Mouse (Mus musculus) liver, adult 2 months (tissue): Measurements from ENCODE around the gene Akt1. TPM values are rescaled to one million over a fixed set of nuclear protein-coding genes. Genes with fewer than 3 reads are reported as not detected.

Experiments
- DNase-seq: peaks from one replicate; pipeline ENCODE4 v3.0.0-alpha.2; 2011; ENCODE audit warnings: low read depth, low spot score; ENCODE audit errors: extremely low read depth
- H3K27ac ChIP-seq: fragments of 200-500 bp; replicated peaks from 2 replicates; pipeline ENCODE4 v1.5.1; 2012; ENCODE audit warnings: low read depth, mild to moderate bottlenecking, control low read depth, inconsistent platforms, low read length; ENCODE audit not compliant: insufficient read depth
- H3K27me3 ChIP-seq: fragments of 200-500 bp; 2 replicates; pipeline ENCODE4 v1.6.1; 2012; ENCODE audit warnings: mild to moderate bottlenecking, moderate library complexity, low read length, inconsistent platforms; ENCODE audit not compliant: control insufficient read depth, insufficient read depth
- H3K36me3 ChIP-seq: fragments of 200-500 bp; 2 replicates; pipeline ENCODE4 v1.6.1; 2012; ENCODE audit warnings: low read length, inconsistent platforms; ENCODE audit not compliant: control insufficient read depth, insufficient read depth
- H3K4me1 ChIP-seq: fragments of 200-500 bp; 2 replicates; pipeline ENCODE4 v1.6.1; 2011; ENCODE audit warnings: low read length; ENCODE audit not compliant: control insufficient read depth, insufficient read depth
- H3K4me3 ChIP-seq: fragments of 200-500 bp; 2 replicates; pipeline ENCODE4 v1.5.1; 2011; ENCODE audit warnings: low read depth, mild to moderate bottlenecking, control low read depth, low read length, moderate library complexity; ENCODE audit not compliant: insufficient read depth
- H3K79me2 ChIP-seq: fragments of 200-500 bp; 2 replicates; pipeline ENCODE4 v1.6.1; 2012; ENCODE audit warnings: inconsistent platforms, mild to moderate bottlenecking, low read length, moderate library complexity; ENCODE audit not compliant: control insufficient read depth, insufficient read depth
- H3K9ac ChIP-seq: fragments of 200-500 bp; 2 replicates; pipeline ENCODE4 v1.6.1; 2012; ENCODE audit warnings: low read depth, mild to moderate bottlenecking, control low read depth, inconsistent platforms, low read length
- CTCF ChIP-seq: fragments of 200-500 bp; IDR thresholded peaks from 2 replicates; pipeline ENCODE4 v1.5.1; 2011; ENCODE audit warnings: low read depth, low read length, control low read depth
- POLR2A ChIP-seq: fragments of 200-500 bp; IDR thresholded peaks from 2 replicates; pipeline ENCODE4 v1.6.1; 2011; ENCODE audit warnings: low read length, control low read depth; ENCODE audit not compliant: insufficient read depth; ENCODE audit errors: extremely low read depth
- WGBS: fragments of 180-500 bp; shearing (Covaris S2); methylation state at CpG from one replicate; pipeline ENCODE4 v1.1.7; 2018; 5-methylcytosine and 5-hydroxymethylcytosine counted together
- polyA plus RNA-seq: library from polyadenylated mRNA; depleted of rRNA; stranded (reverse); fragments of >200 nt; gene quantifications from 2 replicates; pipeline ENCODE4 v1.2.3, GENCODE M21; 2012
- total RNA-seq: library from RNA; depleted of rRNA; stranded (reverse); fragments of >200 nt; gene quantifications from 2 replicates; pipeline ENCODE4 v1.2.3, GENCODE M21; 2014

The Akt1 gene
- total and polyA plus RNA-seq, 2 experiments = 31.8 to 60.5 TPM

DNA sequence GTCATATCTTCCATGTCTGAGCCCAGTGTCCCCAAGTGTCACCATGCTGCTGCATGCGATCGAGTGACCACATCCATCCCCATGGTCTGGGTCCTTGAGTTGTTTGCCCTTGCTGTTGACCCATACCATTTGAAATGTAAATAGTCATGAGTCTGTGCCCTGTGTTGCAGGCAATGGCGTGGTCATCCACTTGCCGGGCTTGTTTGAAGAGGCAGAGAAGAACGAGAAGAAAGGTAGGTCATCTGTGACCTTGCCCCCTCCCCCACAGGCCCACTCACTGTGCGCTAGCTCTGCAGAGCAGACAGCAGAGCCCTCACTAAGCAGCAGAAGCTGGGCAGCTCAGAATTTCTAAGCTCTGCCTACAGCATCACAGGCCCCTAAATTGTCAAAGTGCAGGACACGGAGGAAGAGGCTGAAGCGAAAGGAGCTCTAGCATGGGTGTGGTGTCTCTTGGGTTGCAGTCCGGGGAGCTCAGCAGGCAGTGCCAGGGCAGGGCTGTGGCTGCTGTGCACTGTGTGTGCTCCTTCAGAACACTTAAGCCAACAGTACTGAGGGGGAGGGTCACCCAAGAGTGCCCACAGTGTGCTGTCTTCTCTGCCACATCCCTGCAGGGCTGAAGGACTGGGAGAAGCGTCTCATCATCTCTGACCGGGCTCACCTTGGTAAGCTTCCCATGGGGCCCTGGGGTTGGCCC is 42.5 kb downstream of the Akt1 start:
- no peak overlapping the region for H3K4me3 ChIP-seq
- peaks cover 22% of the 10 kb centered on the region for H3K4me1 ChIP-seq
- no peak overlapping the region for H3K9ac ChIP-seq
- WGBS = 71% methylated on average over 11 of the region's 11 CpGs
- TF ChIP-seq POLR2A (no peak), CTCF (no peak)
- H3K27me3 ChIP-seq = no peaks in the 10 kb centered on the region
- no peaks in the 10 kb centered on the region for H3K79me2 ChIP-seq
- H3K36me3 ChIP-seq = no peaks in the 10 kb centered on the region
- no peak overlapping the region; the same call in 1 of the 2 replicates for H3K27ac ChIP-seq
- DNase-seq = no peak

- no peak for DNase-seq
- Histone ChIP-seq H3K4me3 (no peak overlapping the region), H3K79me2 (no peaks in the 10 kb centered on the region), H3K27me3 (no peaks in the 10 kb centered on the region), H3K36me3 (no peaks in the 10 kb centered on the region), H3K27ac (no peak overlapping the region), H3K9ac (no peak overlapping the region), H3K4me1 (peaks cover 22% of the 10 kb centered on the region)
- WGBS = 59% methylated on average over 1 of the region's 1 CpGs
- TF ChIP-seq POLR2A (no peak), CTCF (no peak)
Observed at GRCm38 (mm10) chr12:112631472-112631871, 43.2 kb downstream of the Akt1 start.

DNA sequence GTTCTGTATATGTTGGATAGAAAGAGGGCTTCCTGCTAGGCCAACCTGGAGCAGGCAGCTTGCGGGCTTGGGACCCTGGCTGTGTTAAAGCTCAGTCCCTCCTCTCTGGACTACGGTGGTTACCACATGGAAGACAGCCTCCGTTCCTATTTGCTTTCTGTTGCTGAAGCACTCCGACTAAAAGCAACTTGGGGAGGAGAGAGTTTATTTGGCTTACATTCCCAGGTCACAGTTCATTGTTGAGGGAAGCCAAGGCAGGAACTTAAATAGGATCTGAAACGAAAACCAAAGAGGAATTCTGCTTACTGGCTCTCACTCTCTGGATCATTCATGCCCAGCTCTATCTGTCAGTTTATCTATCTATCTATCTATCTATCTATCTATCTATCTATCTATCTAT is 43.9 kb downstream of the Akt1 start:
- Histone ChIP-seq H3K36me3 (no peaks in the 10 kb centered on the region), H3K4me3 (no peak overlapping the region), H3K79me2 (no peaks in the 10 kb centered on the region), H3K9ac (0 out of 2 replicates have a peak overlapping the region, but pooled peaks have one; percentile 19), H3K27me3 (no peaks in the 10 kb centered on the region), H3K4me1 (peaks cover 22% of the 10 kb centered on the region), H3K27ac (peak overlapping the region; percentile 79)
- peak; percentile 91 for DNase-seq
- no peak for TF ChIP-seq POLR2A
- TF ChIP-seq CTCF = no peak
- WGBS = 16% methylated on average over 5 of the region's 5 CpGs

DNA sequence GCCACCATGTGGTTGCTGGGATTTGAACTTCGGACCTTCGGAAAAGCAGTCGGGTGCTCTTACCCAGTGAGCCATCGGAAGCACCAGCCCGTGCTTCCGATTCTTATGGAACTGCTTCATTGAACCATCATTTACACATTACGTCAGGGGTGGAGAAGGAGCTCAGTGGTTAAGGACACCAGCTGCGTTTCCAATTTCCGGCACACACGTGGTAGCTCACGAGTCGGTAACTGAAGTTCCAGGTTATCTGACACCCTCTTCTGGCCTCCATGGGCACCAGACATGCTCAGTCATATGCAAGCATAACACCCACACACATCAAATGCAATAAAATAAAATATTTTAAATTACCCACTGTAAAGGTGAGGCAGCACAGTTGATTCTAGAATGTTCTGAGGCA is 44.7 kb downstream of the Akt1 start:
- WGBS = 91% methylated on average over 12 of the region's 12 CpGs

GRCm38 (mm10) chr12:112628928-112629721 is 45.6 kb downstream of the Akt1 start:
- TF ChIP-seq CTCF (no peak), POLR2A (no peak)
- H3K9ac ChIP-seq = peak overlapping the region; percentile 28

More for the DNA sequence above, 44.7 kb downstream of the Akt1 start:
- TF ChIP-seq POLR2A (no peak), CTCF (no peak)
- no peaks in the 10 kb centered on the region for H3K36me3 ChIP-seq
- H3K27ac ChIP-seq = no peak overlapping the region
- no peak for DNase-seq
- H3K4me3 ChIP-seq = no peak overlapping the region
- no peak overlapping the region for H3K9ac ChIP-seq
- H3K79me2 ChIP-seq = no peaks in the 10 kb centered on the region
- H3K27me3 ChIP-seq = no peaks in the 10 kb centered on the region
- peaks cover 22% of the 10 kb centered on the region for H3K4me1 ChIP-seq

GRCm38 (mm10) chr12:112628197-112628596 is 46.5 kb downstream of the Akt1 start:
- H3K27me3 ChIP-seq = no peaks in the 10 kb centered on the region
- no peaks in the 10 kb centered on the region for H3K36me3 ChIP-seq
- DNase-seq = no peak
- 87% methylated on average over 6 of the region's 6 CpGs for WGBS
- H3K27ac ChIP-seq = no peak overlapping the region
- H3K9ac ChIP-seq = no peak overlapping the region
- H3K4me3 ChIP-seq = no peak overlapping the region
- TF ChIP-seq CTCF = no peak
- peaks cover 22% of the 10 kb centered on the region for H3K4me1 ChIP-seq
- H3K79me2 ChIP-seq = no peaks in the 10 kb centered on the region

More at GRCm38 (mm10) chr12:112628928-112629721, 45.6 kb downstream of the Akt1 start:
- Histone ChIP-seq H3K79me2 (no peaks in the 10 kb centered on the region), H3K27ac (peak overlapping the region; percentile 53), H3K4me3 (no peak overlapping the region), H3K27me3 (no peaks in the 10 kb centered on the region), H3K4me1 (peaks cover 22% of the 10 kb centered on the region), H3K36me3 (no peaks in the 10 kb centered on the region)
- peak; percentile 98 for DNase-seq
- WGBS = 9% methylated on average over 19 of the region's 19 CpGs
